ENCODE assay signal across 13 mouse cellular contexts in genomic region chr14:123531271-123531670, GRCm38 (mm10).
DNase-seq lines count a peak whose midpoint lies in the region; ATAC-seq and TF ChIP-seq lines count a peak whose summit lies in the region.
"Had no signal": no experiment of that assay in that cellular context is flagged by ENCODE, and none has a peak within 500 bp of the region (broad histone marks: within the 10 kb centered on the region; RNA-seq: fewer than 3 reads in every experiment).

No protein-coding gene starts in this region.

- no peak for TF ChIP-seq CTCF in forebrain, postnatal 0 days (IDR thresholded peaks at IDR 0.05; ENCODE audit: low read depth)

- H3K36me3 ChIP-seq in forebrain, embryonic 10.5 days (replicated peaks) = no peaks in the 10 kb centered on the region
- no peaks in the 10 kb centered on the region for H3K36me3 ChIP-seq in forebrain, embryonic 12.5 days (replicated peaks)
- H3K36me3 ChIP-seq in forebrain, postnatal 0 days (ENCODE audit: insufficient read depth) = no peaks in the 10 kb centered on the region

- no peak overlapping the region for H3K4me2 ChIP-seq in forebrain, embryonic 12.5 days
- no peak overlapping the region for H3K4me2 ChIP-seq in forebrain, postnatal 0 days (ENCODE audit: low read depth)

- H3K9me3 ChIP-seq in forebrain, embryonic 10.5 days = no peaks in the 10 kb centered on the region
- H3K9me3 ChIP-seq in forebrain, embryonic 12.5 days = no peaks in the 10 kb centered on the region
- no peaks in the 10 kb centered on the region for H3K9me3 ChIP-seq in forebrain, postnatal 0 days (ENCODE audit: low read length)

- WGBS in forebrain, embryonic 10.5 days = 13% methylated on average over 1 of the region's 1 CpGs
- 3% methylated on average over 1 of the region's 1 CpGs for WGBS in forebrain, embryonic 12.5 days
- WGBS in forebrain, postnatal 0 days = 0% methylated on average over 1 of the region's 1 CpGs

- no peaks in the 10 kb centered on the region for H3K27me3 ChIP-seq in forebrain, embryonic 10.5 days (ENCODE audit: poor library complexity, severe bottlenecking)
- H3K27me3 ChIP-seq in forebrain, embryonic 12.5 days = no peaks in the 10 kb centered on the region
- no peaks in the 10 kb centered on the region for H3K27me3 ChIP-seq in forebrain, postnatal 0 days (ENCODE audit: insufficient read depth, low read length)
- H3K27me3 ChIP-seq: CH12.LX had no signal

- no peak overlapping the region for H3K4me3 ChIP-seq in forebrain, embryonic 10.5 days
- H3K4me3 ChIP-seq in forebrain, embryonic 12.5 days (replicated peaks) = no peak overlapping the region
- H3K4me3 ChIP-seq in forebrain, postnatal 0 days (ENCODE audit: low read depth, low read length) = no peak overlapping the region

- DNase-seq in forebrain, embryonic 10.5 days (ENCODE audit: extremely low spot score, low spot score) = no peak
- peak; percentile 81 for DNase-seq in NIH3T3 (ENCODE audit: low read depth)
- no peak for DNase-seq in forebrain, postnatal 0 days
- DNase-seq in heart, postnatal 4 days = peak; percentile 17
- no peak for DNase-seq in spleen, adult 18-20 months
- no peak for DNase-seq in spleen, adult 12 weeks (ENCODE audit: low spot score)
- no peak for DNase-seq in B cell, adult 2 months
- DNase-seq: adrenal gland, postnatal 25 days; cerebellum, postnatal 14 days had no signal

- no peak overlapping the region for H3K9ac ChIP-seq in forebrain, embryonic 12.5 days
- no peak overlapping the region for H3K9ac ChIP-seq in forebrain, postnatal 0 days

- peaks cover 12% of the 10 kb centered on the region for H3K4me1 ChIP-seq in forebrain, embryonic 10.5 days
- H3K4me1 ChIP-seq in forebrain, embryonic 12.5 days = peaks cover 5% of the 10 kb centered on the region; the same call in 1 of the 2 replicates
- H3K4me1 ChIP-seq in forebrain, postnatal 0 days (ENCODE audit: insufficient read depth) = 0 out of 2 replicates have a peak, but pooled peaks cover 3% of the 10 kb centered on the region

- no peak for ATAC-seq in forebrain, embryonic 12.5 days (ENCODE audit: low FRiP score)
- ATAC-seq in forebrain, postnatal 0 days = peak; percentile 43; the same call in 1 of the 2 replicates
- ATAC-seq: inflammation-experienced regulatory T-cells, adult 6 months; midbrain, embryonic 16.5 days had no signal

- H3K27ac ChIP-seq in forebrain, embryonic 10.5 days = peak overlapping the region; percentile 33; the same call in 1 of the 2 replicates
- no peak overlapping the region for H3K27ac ChIP-seq in forebrain, embryonic 12.5 days
- H3K27ac ChIP-seq in forebrain, postnatal 0 days (ENCODE audit: low read depth, low read length) = no peak overlapping the region

Comparison
In these comparisons a context has a peak if more than half of its experiments do, and no peak if none do; other contexts are left out.
1. DNase-seq: peak in NIH3T3 (single experiment) and heart, postnatal 4 days (single experiment); none in forebrain, embryonic 10.5 days (single experiment), forebrain, postnatal 0 days (single experiment), spleen, adult 18-20 months (0 of 2), spleen, adult 12 weeks (single experiment) and B cell, adult 2 months (0 of 2).